23 mouse cellular contexts compared by ENCODE assay signal in genomic region chr2:20580331-20580730, GRCm38 (mm10).
DNase-seq lines count a peak whose midpoint lies in the region; ATAC-seq and TF ChIP-seq lines count a peak whose summit lies in the region.
"Had no signal": no experiment of that assay in that cellular context is flagged by ENCODE, and none has a peak within 500 bp of the region (broad histone marks: within the 10 kb centered on the region; RNA-seq: fewer than 3 reads in every experiment).

No protein-coding gene starts in this region.

- DNase-seq in gastrocnemius, adult 18-20 months (ENCODE audit: low spot score) = peak; percentile 53
- DNase-seq in gastrocnemius, postnatal 10 days = no peak
- DNase-seq in heart, embryonic 10.5 days (ENCODE audit: low spot score) = peak; percentile 53
- no peak for DNase-seq in heart, postnatal 36 days
- DNase-seq in liver, adult 2 months (ENCODE audit: extremely low read depth, low read depth, low spot score) = peak; percentile 12
- DNase-seq in thymus, postnatal 14 days = no peak
- DNase-seq: adrenal gland, adult 2 months; adrenal gland, postnatal 25 days; B cell, adult 2 months; cerebellum, adult 18-20 months; cerebellum, adult 9-11 months; cerebellum, postnatal 36 days; heart, postnatal 14 days; kidney, adult 8-10 months had no signal

- no peak overlapping the region; the same call in 1 of the 2 replicates for H3K27ac ChIP-seq in heart, embryonic 10.5 days
- H3K27ac ChIP-seq in liver, adult 2 months (replicated peaks; ENCODE audit: insufficient read depth, low read depth, low read length) = no peak overlapping the region
- H3K27ac ChIP-seq in liver, embryonic 12.5 days = no peak overlapping the region
- H3K27ac ChIP-seq: embryonic facial prominence, embryonic 13.5 days; forebrain, embryonic 12.5 days; hindbrain, embryonic 12.5 days had no signal

- no peak overlapping the region for H3K4me3 ChIP-seq in heart, embryonic 10.5 days
- no peak overlapping the region for H3K4me3 ChIP-seq in liver, adult 2 months (ENCODE audit: insufficient read depth, low read depth, low read length)
- H3K4me3 ChIP-seq in liver, embryonic 12.5 days = no peak overlapping the region
- H3K4me3 ChIP-seq: embryonic facial prominence, embryonic 13.5 days; forebrain, embryonic 12.5 days; hindbrain, embryonic 12.5 days had no signal

- no peaks in the 10 kb centered on the region for H3K27me3 ChIP-seq in heart, embryonic 10.5 days (ENCODE audit: insufficient read depth, poor library complexity, severe bottlenecking)
- H3K27me3 ChIP-seq in liver, adult 2 months (ENCODE audit: control insufficient read depth, insufficient read depth, low read length) = no peaks in the 10 kb centered on the region
- H3K27me3 ChIP-seq in liver, embryonic 12.5 days (replicated peaks) = no peaks in the 10 kb centered on the region
- H3K27me3 ChIP-seq: embryonic facial prominence, embryonic 13.5 days; forebrain, embryonic 12.5 days; hindbrain, embryonic 12.5 days had no signal

- no peak for TF ChIP-seq POLR2A in liver, adult 2 months (IDR thresholded peaks at IDR 0.05; ENCODE audit: extremely low read depth, insufficient read depth, low read length)

- WGBS in heart, embryonic 10.5 days = 39% methylated on average over 3 of the region's 3 CpGs
- 50% methylated on average over 3 of the region's 3 CpGs for WGBS in liver, adult 2 months
- WGBS in liver, embryonic 12.5 days (ENCODE audit: insufficient replicate concordance) = 61% methylated on average over 3 of the region's 3 CpGs

- H3K79me2 ChIP-seq in liver, adult 2 months (ENCODE audit: control insufficient read depth, insufficient read depth, low read length) = no peaks in the 10 kb centered on the region

- intact Hi-C loops in heart, postnatal 36 days (cut with DNase I) = no loop called here

- H3K9ac ChIP-seq in liver, adult 2 months (ENCODE audit: low read depth, low read length) = no peak overlapping the region
- no peak overlapping the region for H3K9ac ChIP-seq in liver, embryonic 12.5 days
- H3K9ac ChIP-seq: embryonic facial prominence, embryonic 13.5 days; forebrain, embryonic 12.5 days; hindbrain, embryonic 12.5 days had no signal

- no peak overlapping the region for H3K4me2 ChIP-seq in liver, embryonic 12.5 days
- H3K4me2 ChIP-seq: embryonic facial prominence, embryonic 13.5 days; forebrain, embryonic 12.5 days; hindbrain, embryonic 12.5 days had no signal

- no peak for ATAC-seq in liver, embryonic 12.5 days
- ATAC-seq: CD4-positive, CD25-positive, alpha-beta regulatory T cell, adult 4 months; forebrain, embryonic 16.5 days; hindbrain, embryonic 16.5 days; inflammation-experienced regulatory T-cells, adult 6 months; intestine, postnatal 0 days had no signal

- peaks cover 14% of the 10 kb centered on the region for H3K4me1 ChIP-seq in heart, embryonic 10.5 days
- H3K4me1 ChIP-seq in liver, adult 2 months (ENCODE audit: control insufficient read depth, insufficient read depth, low read length) = no peaks in the 10 kb centered on the region; the same call in 1 of the 2 replicates
- peaks cover 6% of the 10 kb centered on the region; the same call in 1 of the 2 replicates for H3K4me1 ChIP-seq in liver, embryonic 12.5 days
- H3K4me1 ChIP-seq: embryonic facial prominence, embryonic 13.5 days; forebrain, embryonic 12.5 days; hindbrain, embryonic 12.5 days had no signal

- H3K36me3 ChIP-seq in heart, embryonic 10.5 days = no peaks in the 10 kb centered on the region
- H3K36me3 ChIP-seq in liver, adult 2 months (ENCODE audit: control insufficient read depth, insufficient read depth, low read length) = no peaks in the 10 kb centered on the region
- H3K36me3 ChIP-seq in liver, embryonic 12.5 days = no peaks in the 10 kb centered on the region
- H3K36me3 ChIP-seq: forebrain, embryonic 12.5 days; hindbrain, embryonic 12.5 days had no signal

- TF ChIP-seq CTCF in liver, adult 2 months (IDR thresholded peaks at IDR 0.05; ENCODE audit: low read depth, low read length) = no peak

- no peaks in the 10 kb centered on the region for H3K9me3 ChIP-seq in heart, embryonic 10.5 days
- H3K9me3 ChIP-seq in liver, embryonic 12.5 days (replicated peaks) = no peaks in the 10 kb centered on the region
- H3K9me3 ChIP-seq: embryonic facial prominence, embryonic 13.5 days; forebrain, embryonic 12.5 days; hindbrain, embryonic 12.5 days had no signal

Comparison
In these comparisons a context has a peak if more than half of its experiments do, and no peak if none do; other contexts are left out.
1. DNase-seq: peak in gastrocnemius, adult 18-20 months (single experiment), heart, embryonic 10.5 days (single experiment) and liver, adult 2 months (single experiment); none in gastrocnemius, postnatal 10 days (single experiment), heart, postnatal 36 days (0 of 2) and thymus, postnatal 14 days (single experiment).